Mouse (Mus musculus): ENCODE results near the gene Npepps.

DNA sequence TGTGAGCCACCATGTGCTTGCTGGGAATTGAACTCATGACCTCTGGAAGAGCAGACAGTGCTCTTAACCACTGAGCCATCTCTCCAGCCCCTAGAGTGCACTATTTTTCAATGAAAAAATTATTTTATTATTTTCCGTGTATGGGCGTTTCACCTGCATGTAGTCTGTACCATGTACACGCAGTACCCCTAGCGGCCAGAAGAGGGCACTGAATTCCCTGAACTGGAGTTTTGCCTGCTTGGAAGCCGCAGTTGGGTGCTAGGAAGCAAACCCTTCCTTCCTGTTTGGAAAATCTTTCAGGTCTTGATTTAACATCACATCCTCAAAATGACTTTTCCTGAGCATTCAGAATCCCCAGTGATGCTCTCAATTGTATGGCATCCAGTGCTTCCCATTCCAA is 81.8 kb downstream of the Npepps start:
- TF ChIP-seq CTCF (IDR thresholded peaks at IDR 0.05; ENCODE audit: insufficient read depth, low read length) = peak; percentile 85
- no peak for TF ChIP-seq POLR2A (IDR thresholded peaks at IDR 0.05; ENCODE audit: borderline replicate concordance, extremely low read depth, low read depth, low read length)
